Mouse (Mus musculus) kidney, adult 2 months (tissue): ENCODE data around the gene Magi1.

ENCODE experiments used
- CTCF ChIP-seq: fragments of 200-500 bp; conservative IDR thresholded peaks from 2 replicates; pipeline ENCODE4 v1.5.1; 2011; ENCODE audit warnings: low read depth, mild to moderate bottlenecking, control low read depth, low read length, moderate library complexity, mixed read lengths; ENCODE audit not compliant: insufficient read depth, insufficient read length
- POLR2A ChIP-seq: fragments of 200-500 bp; IDR thresholded peaks from one replicate; pipeline ENCODE4 v1.6.1; 2011; ENCODE audit warnings: low read depth, low read length, control low read depth

DNA sequence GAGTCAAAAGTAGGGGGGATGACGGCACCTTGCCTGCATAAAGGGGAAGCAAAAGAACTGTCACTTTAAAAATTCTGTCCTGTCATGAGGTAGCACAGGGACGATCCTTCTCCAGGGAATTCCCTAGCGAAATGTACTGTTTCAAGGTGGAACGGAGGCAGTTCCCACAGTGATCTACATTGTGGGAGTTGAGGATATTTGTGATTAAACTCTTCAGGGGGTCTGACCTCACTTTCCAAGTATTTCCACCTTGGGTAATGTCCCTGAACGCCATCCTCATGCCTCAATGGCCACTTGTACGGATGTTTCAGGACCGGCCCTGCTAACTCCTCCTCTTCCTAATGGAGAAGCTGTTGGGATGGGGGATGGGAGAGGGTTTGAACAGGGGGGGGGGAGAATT, 559.0 kb downstream of the Magi1 start:
- TF ChIP-seq CTCF (no peak), POLR2A (no peak)
